Mouse (Mus musculus) olfactory bulb, adult 2 months (tissue): ENCODE data around the gene Map3k20.

ENCODE experiments used
- CTCF ChIP-seq: fragments of 200-500 bp; IDR thresholded peaks from 2 replicates; pipeline ENCODE4 v1.5.1; 2012; ENCODE audit warnings: low read depth, mild to moderate bottlenecking, low read length, moderate library complexity; ENCODE audit not compliant: insufficient read depth
- POLR2A ChIP-seq: fragments of 200-500 bp; IDR thresholded peaks from 2 replicates; pipeline ENCODE4 v1.6.1; 2012; ENCODE audit warnings: mild to moderate bottlenecking, low read depth, low read length, moderate library complexity; ENCODE audit not compliant: insufficient read depth

GRCm38 (mm10) chr2:72291103-72291502, 5.7 kb downstream of the Map3k20 start:
- no peak for TF ChIP-seq CTCF
- no peak for TF ChIP-seq POLR2A
